Mouse (Mus musculus): Measurements from ENCODE around the gene Dleu7.

DNA sequence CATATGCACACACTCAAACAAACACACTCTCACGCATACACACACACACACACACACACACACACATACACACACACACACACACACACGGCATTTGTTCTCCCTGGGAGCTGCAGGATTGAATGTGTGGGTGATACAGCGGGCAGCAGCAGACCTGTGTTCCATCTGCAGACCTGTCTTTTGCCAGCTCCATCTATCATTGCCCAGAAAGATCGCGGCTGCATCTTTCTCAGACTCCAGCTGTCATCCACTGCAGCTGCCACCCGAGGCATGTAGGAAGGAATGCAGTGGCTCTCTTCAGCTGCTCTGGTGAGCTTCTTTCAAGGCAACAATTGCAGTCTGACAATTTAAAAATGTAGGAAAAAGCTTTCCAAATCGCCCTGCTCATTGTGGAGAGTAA is 56.9 kb downstream of the Dleu7 start:
- TF ChIP-seq CTCF (IDR thresholded peaks at IDR 0.05; ENCODE audit: low read depth) (no peak), EP300 (IDR thresholded peaks at IDR 0.05; ENCODE audit: low read depth) (no peak)
